ENCODE assay signal across 8 mouse cellular contexts in the genomic region with DNA sequence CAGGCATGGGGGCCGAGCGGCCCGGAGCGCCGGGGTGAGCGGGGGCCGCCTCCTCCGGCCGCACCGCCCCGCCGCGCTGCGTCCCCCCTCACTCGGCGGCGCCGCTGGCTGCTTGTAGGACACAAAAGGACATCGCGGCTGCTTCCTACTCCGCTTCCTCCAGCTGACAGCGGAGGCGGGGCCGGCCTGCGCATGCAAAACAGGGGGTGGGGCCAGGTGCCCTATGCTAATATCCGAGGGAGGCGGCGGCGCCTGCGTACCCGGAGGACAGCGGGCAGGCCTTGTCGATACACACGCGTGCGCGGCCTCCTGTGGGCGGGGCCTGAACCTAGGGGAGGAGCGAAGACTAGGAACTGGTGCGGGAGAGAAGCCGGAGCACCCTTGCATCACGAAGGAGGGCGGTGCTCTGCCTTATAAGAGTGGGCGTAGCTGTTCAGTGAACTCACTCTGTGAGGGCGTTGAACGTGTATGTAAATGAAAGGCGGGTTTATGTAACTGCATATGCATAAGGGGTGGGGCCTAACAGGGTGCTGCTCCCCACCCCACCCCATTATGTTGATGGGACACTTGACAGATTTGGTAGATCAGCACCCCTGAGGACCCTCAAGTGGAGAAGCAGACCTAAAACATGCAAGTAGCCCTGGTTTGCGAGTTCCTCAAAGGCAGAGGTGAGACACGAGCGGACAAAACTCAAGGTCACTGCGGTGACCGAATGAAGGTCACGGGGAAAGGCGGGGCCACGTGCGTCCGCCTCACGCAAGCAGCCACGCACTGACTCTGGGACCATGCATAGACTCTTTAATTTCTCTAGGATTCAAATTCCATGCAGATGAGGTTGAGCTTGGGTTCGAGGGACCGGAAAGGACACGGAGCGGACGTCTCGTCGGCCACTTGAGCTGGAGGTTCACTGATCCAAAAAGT. TPM values are rescaled to one million over a fixed set of nuclear protein-coding genes. Genes with fewer than 3 reads are reported as not detected.
DNase-seq lines count a peak whose midpoint lies in the region; ATAC-seq lines count a peak whose summit lies in the region.

A gene (minus strand): TSS at position 167 of the 921 bp plus-strand sequence.

- H3K9me3 ChIP-seq in heart, embryonic 14.5 days (ENCODE audit: control insufficient read depth, low read length), result peaks cover 5% of the 10 kb centered on the region; the same call in 1 of the 2 replicates
- H3K9me3 ChIP-seq in liver, embryonic 13.5 days (replicated peaks), result no peaks in the 10 kb centered on the region
- H3K9me3 ChIP-seq in stomach, embryonic 16.5 days (replicated peaks; ENCODE audit: control insufficient read depth, low read length), result no peaks in the 10 kb centered on the region; the same call in 1 of the 2 replicates

- peaks cover 16 to 45% of the 10 kb centered on the region in 2 experiments for H3K4me1 ChIP-seq in heart, embryonic 14.5 days (ENCODE audit: control insufficient read depth in 2 of 2, insufficient read depth in 2 of 2, low read length in 2 of 2)
- H3K4me1 ChIP-seq in liver, embryonic 13.5 days (replicated peaks), result peaks cover 78% of the 10 kb centered on the region
- peaks cover 40% of the 10 kb centered on the region for H3K4me1 ChIP-seq in stomach, embryonic 16.5 days (ENCODE audit: control insufficient read depth, insufficient read depth, low read length)

- H3K4me2 ChIP-seq in heart, embryonic 14.5 days (ENCODE audit: low read length), result peak within 1 kb of the TSS; percentile 85
- peak within 1 kb of the TSS; percentile 100 for H3K4me2 ChIP-seq in liver, embryonic 13.5 days
- H3K4me2 ChIP-seq in stomach, embryonic 16.5 days (ENCODE audit: low read depth, low read length), result peak within 1 kb of the TSS; percentile 87

- peaks cover 20% of the 10 kb centered on the region for H3K36me3 ChIP-seq in heart, embryonic 14.5 days (ENCODE audit: control insufficient read depth, insufficient read depth, low read length)
- H3K36me3 ChIP-seq in liver, embryonic 13.5 days, result peaks cover 5% of the 10 kb centered on the region; the same call in 1 of the 2 replicates
- no peaks in the 10 kb centered on the region; the same call in 1 of the 2 replicates for H3K36me3 ChIP-seq in stomach, embryonic 16.5 days (ENCODE audit: control insufficient read depth, insufficient read depth, low read length)

- WGBS in heart, embryonic 14.5 days, result under 1% methylated on average over 59 of the region's 66 CpGs
- WGBS in liver, embryonic 13.5 days (ENCODE audit: insufficient replicate concordance), result 1% methylated on average over 65 of the region's 66 CpGs
- under 1% methylated on average over 65 of the region's 66 CpGs for WGBS in stomach, embryonic 16.5 days

- peak within 1 kb of the TSS; percentile 80 to 82 for H3K4me3 ChIP-seq in heart, embryonic 14.5 days (ENCODE audit: control insufficient read depth in 1 of 2, insufficient read depth in 1 of 2, low read depth in 1 of 2, low read length in 2 of 2)
- H3K4me3 ChIP-seq in liver, embryonic 13.5 days (replicated peaks), result peak within 1 kb of the TSS; percentile 85
- peak within 1 kb of the TSS; percentile 84 for H3K4me3 ChIP-seq in stomach, embryonic 16.5 days (replicated peaks; ENCODE audit: low read length)

- peak within 1 kb of the TSS; percentile 94 for H3K9ac ChIP-seq in heart, embryonic 14.5 days (ENCODE audit: low read length)
- peak within 1 kb of the TSS; percentile 86 for H3K9ac ChIP-seq in liver, embryonic 13.5 days
- H3K9ac ChIP-seq in stomach, embryonic 16.5 days (ENCODE audit: low read length), result peak within 1 kb of the TSS; percentile 93

- peak; percentile 99 for DNase-seq in c-Kit-negative CD71-positive TER-119-positive erythroid progenitor cells, embryonic 14.5 days (ENCODE audit: low read depth, low spot score)
- peak; percentile 98 for DNase-seq in fibroblast of lung, adult 2 months (ENCODE audit: low read depth)
- peak; percentile 100 for DNase-seq in kidney, postnatal 14 days
- DNase-seq in liver, embryonic 13.5 days, result peak; percentile 100
- DNase-seq in neural tube, embryonic 10.5 days (ENCODE audit: extremely low spot score, low spot score), result peak; percentile 100

- ATAC-seq in CD4-positive, CD25-positive, alpha-beta regulatory T cell, adult 4 months, result peak; percentile 94
- ATAC-seq in heart, embryonic 14.5 days (ENCODE audit: insufficient number of reproducible peaks, insufficient read depth, low FRiP score, low read depth), result peak; percentile 93
- peak; percentile 94 for ATAC-seq in liver, embryonic 13.5 days (ENCODE audit: low read depth)
- peak; percentile 96 for ATAC-seq in stomach, embryonic 16.5 days (ENCODE audit: insufficient read depth, low FRiP score)

- peaks cover 24% of the 10 kb centered on the region for H3K27me3 ChIP-seq in heart, embryonic 14.5 days (ENCODE audit: control insufficient read depth, insufficient read depth, low read length)
- peaks cover 37% of the 10 kb centered on the region for H3K27me3 ChIP-seq in liver, embryonic 13.5 days
- H3K27me3 ChIP-seq in stomach, embryonic 16.5 days (ENCODE audit: control insufficient read depth, insufficient read depth, low read length), result peaks cover 31% of the 10 kb centered on the region

- peak within 1 kb of the TSS; percentile 87 to 96 for H3K27ac ChIP-seq in heart, embryonic 14.5 days (replicated peaks in 1 of 2; ENCODE audit: control insufficient read depth in 1 of 2, insufficient read depth in 1 of 2, low read depth in 2 of 2, low read length in 2 of 2)
- H3K27ac ChIP-seq in liver, embryonic 13.5 days, result peak within 1 kb of the TSS; percentile 87
- H3K27ac ChIP-seq in stomach, embryonic 16.5 days (ENCODE audit: low read length), result peak within 1 kb of the TSS; percentile 92

RNA-seq across cellular contexts. Expression of the gene that starts here (rescaled TPM):
- polyA plus RNA-seq in CD4-positive, CD25-positive, alpha-beta regulatory T cell, adult 4 months (2017; shearing (Covaris generic)), result 1 to 10 TPM; 2.2 to 5.7 TPM
- 14.4 and 18.0 TPM in 2 replicates for polyA plus RNA-seq in heart, embryonic 14.5 days (2014; fragmentation: Nextera tagmentation; extraction: Ambion mirVana)
- 4.4 and 4.8 TPM in 2 replicates for polyA plus RNA-seq in liver, embryonic 13.5 days (2015; fragmentation: Nextera tagmentation; extraction: Ambion mirVana)
- 17.8 and 18.0 TPM in 2 replicates for polyA plus RNA-seq in stomach, embryonic 16.5 days (2015; fragmentation: Nextera tagmentation; extraction: Ambion mirVana)

Comparison
In these comparisons a context has a peak if more than half of its experiments do, and no peak if none do; other contexts are left out.
1. Peak in every context shown above with its lines: DNase-seq, ATAC-seq, H3K4me3 ChIP-seq and H3K27ac ChIP-seq.